Mouse (Mus musculus) megakaryocyte, embryonic 14.5 days (primary cell): ENCODE data around the gene Fxyd6.

Experiments used
- FLI1 ChIP-seq: IDR thresholded peaks from 2 replicates; pipeline ENCODE4 v1.6.1; 2012; ENCODE audit warnings: low read length, inconsistent platforms, mixed read lengths
- GATA1 ChIP-seq: IDR thresholded peaks from 3 replicates; pipeline ENCODE4 v1.6.1; 2012; ENCODE audit warnings: mixed read lengths, low read length, inconsistent platforms, borderline replicate concordance

- TF ChIP-seq GATA1 (no peak), FLI1 (no peak)
Measured at GRCm38 (mm10) chr9:45370616-45371336, 791 bp downstream of the Fxyd6 start.
